Mouse (Mus musculus) liver, embryonic 13.5 days (tissue): ENCODE measurements at regions not wholly inside any gene's neighbourhood (a gene's known extent, or its start where the extent isn't known, plus 50 kb on each side); places are given as distances from the start of the nearest gene placed in this dataset.

Source experiments
- ATAC-seq: fragments of 200-750 bp; cut with Nextera tagmentation; 2 replicates; pipeline ENCODE4 v1.8.0; 2017; ENCODE audit warnings: low read depth, mild to moderate bottlenecking, moderate number of reproducible peaks, moderate library complexity
- DNase-seq: peaks from one replicate; pipeline ENCODE4 v3.0.0; 2022
- H3K27ac ChIP-seq: fragments of 300-500 bp; sonication (generic); 2 replicates; pipeline ENCODE4 v1.5.1; 2015; ENCODE audit warnings: moderate library complexity, mild to moderate bottlenecking, inconsistent platforms
- H3K27me3 ChIP-seq: fragments of 300-500 bp; sonication (generic); 2 replicates; pipeline ENCODE4 v1.6.1; 2015; ENCODE audit warnings: mild to moderate bottlenecking, inconsistent platforms
- H3K36me3 ChIP-seq: fragments of 300-500 bp; sonication (generic); 2 replicates; pipeline ENCODE4 v1.6.1; 2015; ENCODE audit warnings: mild to moderate bottlenecking, inconsistent platforms
- H3K4me1 ChIP-seq: fragments of 300-500 bp; sonication (generic); replicated peaks from 2 replicates; pipeline ENCODE4 v1.6.1; 2015; ENCODE audit warnings: inconsistent platforms
- H3K4me2 ChIP-seq: fragments of 300-500 bp; sonication (generic); 2 replicates; pipeline ENCODE4 v1.6.1; 2015; ENCODE audit warnings: inconsistent platforms, mild to moderate bottlenecking, moderate library complexity
- H3K4me3 ChIP-seq: fragments of 300-500 bp; sonication (generic); replicated peaks from 2 replicates; pipeline ENCODE4 v1.5.1; 2015; ENCODE audit warnings: mild to moderate bottlenecking, inconsistent platforms
- H3K9ac ChIP-seq: fragments of 300-500 bp; sonication (generic); 2 replicates; pipeline ENCODE4 v1.6.1; 2015; ENCODE audit warnings: mild to moderate bottlenecking, inconsistent platforms
- H3K9me3 ChIP-seq: fragments of 300-500 bp; sonication (generic); replicated peaks from 2 replicates; pipeline ENCODE4 v1.6.1; 2016; ENCODE audit warnings: inconsistent platforms
- WGBS: fragments of 180-500 bp; shearing (Covaris S2); methylation state at CpG from one replicate; pipeline ENCODE4 v1.1.7; 2015; ENCODE audit not compliant: insufficient replicate concordance; 5-methylcytosine and 5-hydroxymethylcytosine counted together

- H3K9ac ChIP-seq: no peak overlapping the region
- no peak overlapping the region for H3K27ac ChIP-seq
- WGBS: 30% methylated on average over 7 of the region's 7 CpGs
- no peaks in the 10 kb centered on the region for H3K36me3 ChIP-seq
- DNase-seq (no peak), ATAC-seq (no peak)
- H3K9me3 ChIP-seq: no peaks in the 10 kb centered on the region
- no peaks in the 10 kb centered on the region for H3K4me1 ChIP-seq
- no peak overlapping the region for H3K4me3 ChIP-seq
- H3K27me3 ChIP-seq: no peaks in the 10 kb centered on the region
- no peak overlapping the region for H3K4me2 ChIP-seq
These were observed 376.6 kb downstream of the Hs3st3b1 start for GRCm38 (mm10) chr11:63545516-63545915.

DNA sequence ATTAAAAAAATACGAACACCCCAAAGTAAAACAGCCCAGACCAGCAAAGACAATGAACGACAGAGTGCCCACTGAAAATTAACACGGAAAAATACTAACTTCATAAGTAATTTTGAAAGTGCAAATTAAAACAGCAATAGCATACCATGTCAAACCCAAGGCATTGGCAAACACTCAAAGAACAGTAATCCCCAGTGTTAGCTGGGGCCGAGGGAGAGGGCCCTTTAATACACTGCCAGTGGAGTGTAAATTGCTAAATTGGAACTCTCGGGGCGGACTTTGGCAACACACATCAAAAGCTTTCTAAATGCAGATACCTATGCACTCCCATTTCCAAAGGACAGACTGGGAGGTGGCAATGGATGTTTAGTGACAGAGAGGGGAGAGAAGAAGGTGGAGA, 361.6 kb downstream of the Hs3st3b1 start:
- DNase-seq (no peak), ATAC-seq (no peak)
- Histone ChIP-seq H3K27me3 (no peaks in the 10 kb centered on the region), H3K27ac (no peak overlapping the region), H3K36me3 (no peaks in the 10 kb centered on the region), H3K4me2 (no peak overlapping the region), H3K4me3 (no peak overlapping the region), H3K4me1 (no peaks in the 10 kb centered on the region), H3K9me3 (no peaks in the 10 kb centered on the region; the same call in 1 of the 2 replicates), H3K9ac (no peak overlapping the region)
- 66% methylated on average over 6 of the region's 6 CpGs for WGBS

DNA sequence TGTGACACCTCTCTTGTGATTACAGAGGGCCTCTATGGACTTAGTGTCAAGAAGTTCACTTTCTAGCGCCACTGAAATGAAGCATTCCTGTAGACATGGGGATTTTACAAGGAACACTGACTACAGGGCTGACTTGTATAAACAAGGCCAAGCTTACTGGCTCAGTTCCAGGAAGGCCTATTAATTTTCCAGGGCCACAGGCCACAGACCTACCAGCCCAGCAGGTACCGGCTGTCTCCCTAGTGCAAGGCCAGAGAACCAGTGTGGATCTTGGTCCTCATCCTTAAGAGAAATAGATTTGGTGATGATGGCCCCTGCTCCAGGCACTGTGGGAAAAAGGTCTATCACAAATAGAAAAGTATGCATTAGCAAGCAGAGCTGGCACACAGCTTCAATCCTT, 359.4 kb downstream of the Hs3st3b1 start:
- Histone ChIP-seq H3K27me3 (no peaks in the 10 kb centered on the region), H3K9me3 (no peaks in the 10 kb centered on the region), H3K4me3 (no peak overlapping the region), H3K4me2 (no peak overlapping the region), H3K36me3 (no peaks in the 10 kb centered on the region), H3K27ac (no peak overlapping the region), H3K9ac (no peak overlapping the region), H3K4me1 (no peaks in the 10 kb centered on the region)
- ATAC-seq (no peak), DNase-seq (no peak)
- WGBS: 59% methylated on average over 2 of the region's 2 CpGs

DNA sequence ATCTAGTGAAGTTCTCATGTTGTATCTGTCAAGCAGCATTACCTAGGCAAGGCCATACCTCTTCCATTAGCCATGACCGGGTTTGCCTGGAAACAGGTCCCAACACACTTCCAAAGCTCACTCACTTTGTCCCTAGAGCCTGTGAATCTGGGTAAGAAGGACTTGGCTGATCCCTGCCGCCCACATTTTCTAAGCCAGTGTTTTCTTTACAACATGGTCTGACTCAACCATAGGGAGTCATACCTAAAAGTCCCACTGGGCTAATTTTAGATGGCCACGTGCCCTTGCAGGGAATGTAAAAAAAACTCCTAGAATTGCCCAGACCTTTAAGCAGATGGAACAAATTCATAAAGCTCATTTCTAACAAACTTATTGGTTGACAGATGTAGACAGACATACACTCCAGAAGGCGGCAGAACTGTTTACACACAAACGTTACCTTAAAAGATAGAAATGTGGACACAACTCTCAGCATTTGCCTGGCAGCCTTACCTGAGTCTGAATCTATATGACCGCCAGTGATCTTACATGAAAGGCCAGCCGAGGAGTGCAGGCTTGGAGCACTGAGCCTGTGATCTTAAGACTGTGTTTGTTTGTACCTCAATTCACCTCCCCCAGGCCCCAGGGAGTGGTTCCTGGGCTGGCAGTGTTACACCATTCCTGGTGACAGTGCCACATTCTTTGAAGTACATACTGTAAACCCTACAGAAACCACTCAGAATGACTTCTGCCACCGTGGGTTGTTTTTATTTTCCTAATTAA, 356.4 kb downstream of the Hs3st3b1 start:
- Histone ChIP-seq H3K4me1 (no peaks in the 10 kb centered on the region), H3K27ac (no peak overlapping the region), H3K4me2 (no peak overlapping the region), H3K9ac (no peak overlapping the region), H3K9me3 (no peaks in the 10 kb centered on the region), H3K36me3 (no peaks in the 10 kb centered on the region), H3K4me3 (no peak overlapping the region), H3K27me3 (no peaks in the 10 kb centered on the region)
- ATAC-seq: no peak
- DNase-seq: no peak
- WGBS: 51% methylated on average over 8 of the region's 8 CpGs

DNA sequence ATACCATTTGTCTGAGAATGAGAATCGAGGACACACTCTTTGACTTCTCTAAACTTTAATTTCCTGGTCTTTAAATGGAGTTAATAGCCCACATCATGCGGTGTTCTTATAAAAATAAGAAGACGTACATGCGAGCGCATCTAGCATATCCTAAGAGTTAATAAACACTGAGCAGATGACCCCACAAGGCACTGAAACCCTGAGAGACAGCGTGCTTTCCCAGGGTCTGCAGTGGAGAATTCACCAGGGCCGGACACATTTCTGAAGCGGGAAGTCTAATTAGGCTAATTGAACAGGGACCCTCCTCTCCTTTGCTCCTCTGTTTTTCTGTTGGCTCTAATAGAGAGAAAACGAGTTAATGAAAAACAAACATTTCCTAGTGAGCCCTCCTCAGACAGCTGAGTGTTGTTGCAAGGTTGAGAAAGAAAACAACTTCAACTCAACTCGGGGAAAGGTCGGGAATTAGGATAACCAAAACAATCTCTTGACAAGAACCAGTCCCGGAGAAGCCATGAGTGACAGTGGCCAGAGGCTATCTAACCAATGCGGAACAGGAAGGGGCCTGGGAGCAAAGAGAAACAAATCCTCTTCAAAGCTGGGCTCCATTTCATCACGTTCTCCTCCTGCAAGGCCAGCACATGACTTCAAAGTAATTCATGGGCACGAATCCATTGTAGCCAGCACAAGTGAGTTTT, 352.2 kb downstream of the Hs3st3b1 start:
- no peaks in the 10 kb centered on the region for H3K4me1 ChIP-seq
- DNase-seq (no peak), ATAC-seq (no peak)
- no peak overlapping the region for H3K27ac ChIP-seq
- no peak overlapping the region for H3K9ac ChIP-seq
- no peak overlapping the region for H3K4me3 ChIP-seq
- WGBS: 45% methylated on average over 15 of the region's 15 CpGs
- H3K9me3 ChIP-seq: no peaks in the 10 kb centered on the region
- H3K27me3 ChIP-seq: no peaks in the 10 kb centered on the region
- H3K4me2 ChIP-seq: no peak overlapping the region
- no peaks in the 10 kb centered on the region for H3K36me3 ChIP-seq

DNA sequence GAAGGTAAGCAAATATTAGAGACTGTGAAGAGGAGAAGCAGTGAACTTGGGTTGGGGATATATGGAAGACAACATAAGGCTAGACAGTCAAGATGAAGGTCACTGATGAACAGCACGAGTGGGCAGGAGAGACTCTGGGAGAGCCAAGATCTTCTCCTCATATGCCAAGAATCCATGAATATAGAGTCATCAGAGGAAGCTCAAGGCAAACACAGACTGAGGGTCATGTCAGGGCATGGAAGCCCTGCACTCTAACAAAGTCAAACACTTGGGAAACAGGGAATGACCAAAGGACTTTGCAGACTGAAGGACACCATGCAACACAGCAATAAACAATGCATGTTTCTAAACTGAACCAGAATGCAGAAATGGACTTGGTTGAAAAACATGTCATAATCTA, 351.4 kb downstream of the Hs3st3b1 start:
- no peak overlapping the region for H3K9ac ChIP-seq
- H3K36me3 ChIP-seq: no peaks in the 10 kb centered on the region
- no peaks in the 10 kb centered on the region for H3K4me1 ChIP-seq
- no peak overlapping the region for H3K27ac ChIP-seq
- whole genome bisulfite sequencing: 47% methylated on average over 1 of the region's 1 CpGs
- no peak for ATAC-seq
- no peaks in the 10 kb centered on the region for H3K9me3 ChIP-seq
- H3K27me3 ChIP-seq: no peaks in the 10 kb centered on the region
- H3K4me2 ChIP-seq: no peak overlapping the region
- H3K4me3 ChIP-seq: no peak overlapping the region
- no peak for DNase-seq

- H3K9me3 ChIP-seq: no peaks in the 10 kb centered on the region
- no peak overlapping the region for H3K27ac ChIP-seq
- WGBS: 47% methylated on average over 2 of the region's 2 CpGs
- H3K4me2 ChIP-seq: no peak overlapping the region
- ATAC-seq (no peak), DNase-seq (no peak)
- H3K9ac ChIP-seq: no peak overlapping the region
- no peaks in the 10 kb centered on the region for H3K36me3 ChIP-seq
- no peak overlapping the region for H3K4me3 ChIP-seq
- H3K4me1 ChIP-seq: no peaks in the 10 kb centered on the region
- no peaks in the 10 kb centered on the region for H3K27me3 ChIP-seq
These were observed 348.8 kb downstream of the Hs3st3b1 start for GRCm38 (mm10) chr11:63573271-63573670.

DNA sequence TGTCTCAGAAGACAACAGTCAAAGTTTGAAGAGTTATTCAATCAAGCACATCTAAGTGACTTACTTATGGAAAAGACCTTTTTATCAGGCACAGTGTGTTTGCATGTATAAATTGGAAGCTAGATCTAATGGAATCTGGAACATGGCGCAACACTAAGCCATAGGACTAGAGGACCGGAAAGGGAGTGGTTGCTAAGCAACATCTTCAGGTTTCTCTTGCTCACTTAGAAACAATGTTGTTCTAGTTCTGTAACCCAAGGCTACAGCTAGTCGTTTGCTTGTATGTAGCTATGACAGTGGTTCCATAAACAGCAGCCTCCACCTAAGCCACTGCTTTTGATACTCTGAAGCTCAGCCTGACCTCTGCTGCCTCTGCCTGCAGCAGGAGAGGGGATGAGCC, 338.8 kb downstream of the Hs3st3b1 start:
- DNase-seq (no peak), ATAC-seq (no peak)
- Histone ChIP-seq H3K27me3 (no peaks in the 10 kb centered on the region), H3K4me3 (no peak overlapping the region), H3K9me3 (no peaks in the 10 kb centered on the region), H3K27ac (no peak overlapping the region), H3K4me1 (no peaks in the 10 kb centered on the region), H3K36me3 (no peaks in the 10 kb centered on the region), H3K9ac (no peak overlapping the region), H3K4me2 (no peak overlapping the region)
- 54% methylated on average over 3 of the region's 3 CpGs for WGBS

DNA sequence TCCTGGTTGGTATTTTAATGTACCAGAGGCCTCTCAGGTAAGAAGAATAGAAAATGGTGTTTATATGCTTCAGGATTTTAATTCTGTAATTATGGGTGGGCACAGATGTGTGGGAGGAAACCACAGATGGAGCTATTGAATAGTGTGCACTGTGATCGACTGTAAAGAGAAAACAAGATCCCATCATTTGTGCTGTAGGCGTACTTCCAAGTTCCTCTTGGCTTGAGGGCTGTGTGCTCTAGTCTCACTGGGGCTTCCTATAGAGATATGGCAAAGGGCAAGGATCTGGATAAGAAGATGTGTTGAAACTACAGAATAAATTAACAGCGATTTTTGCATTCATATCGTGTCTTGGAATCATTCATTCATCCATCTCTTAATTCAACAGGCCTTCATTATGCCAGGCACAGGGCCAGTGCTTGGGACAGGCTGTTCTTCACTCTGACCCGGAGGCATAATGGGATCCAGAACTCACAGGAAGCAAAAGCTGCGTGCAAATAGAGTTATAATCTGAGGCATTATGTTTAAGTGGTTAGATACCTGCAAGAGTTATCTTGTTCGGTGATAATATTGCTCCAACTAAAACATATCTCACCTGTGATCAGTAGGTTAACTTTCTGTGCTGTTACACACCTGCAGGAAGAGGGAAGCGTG, 336.7 kb downstream of the Hs3st3b1 start:
- Histone ChIP-seq H3K9ac (no peak overlapping the region), H3K4me1 (no peaks in the 10 kb centered on the region), H3K9me3 (no peaks in the 10 kb centered on the region), H3K27me3 (no peaks in the 10 kb centered on the region), H3K27ac (no peak overlapping the region), H3K36me3 (no peaks in the 10 kb centered on the region), H3K4me2 (no peak overlapping the region), H3K4me3 (no peak overlapping the region)
- WGBS: 60% methylated on average over 8 of the region's 8 CpGs
- DNase-seq (no peak), ATAC-seq (no peak)

GRCm38 (mm10) chr11:63620220-63620619, 301.9 kb downstream of the Hs3st3b1 start:
- no peak overlapping the region for H3K4me2 ChIP-seq
- DNase-seq (no peak), ATAC-seq (no peak)
- H3K27ac ChIP-seq: no peak overlapping the region
- no peaks in the 10 kb centered on the region for H3K9me3 ChIP-seq
- H3K4me3 ChIP-seq: no peak overlapping the region
- H3K27me3 ChIP-seq: no peaks in the 10 kb centered on the region
- H3K9ac ChIP-seq: no peak overlapping the region
- H3K36me3 ChIP-seq: no peaks in the 10 kb centered on the region
- no peaks in the 10 kb centered on the region for H3K4me1 ChIP-seq
- 56% methylated on average over 4 of the region's 4 CpGs for WGBS

GRCm38 (mm10) chr11:63630336-63630735, 291.8 kb downstream of the Hs3st3b1 start:
- H3K27me3 ChIP-seq: no peaks in the 10 kb centered on the region
- H3K9me3 ChIP-seq: no peaks in the 10 kb centered on the region
- no peak overlapping the region for H3K9ac ChIP-seq
- H3K27ac ChIP-seq: no peak overlapping the region
- no peak for ATAC-seq
- no peak for DNase-seq
- H3K4me2 ChIP-seq: no peak overlapping the region
- no peaks in the 10 kb centered on the region for H3K4me1 ChIP-seq
- no peaks in the 10 kb centered on the region for H3K36me3 ChIP-seq
- H3K4me3 ChIP-seq: no peak overlapping the region
- 74% methylated on average over 11 of the region's 11 CpGs for WGBS
